Mouse (Mus musculus): ENCODE results near the gene Skap2.

Gene Skap2

DNA sequence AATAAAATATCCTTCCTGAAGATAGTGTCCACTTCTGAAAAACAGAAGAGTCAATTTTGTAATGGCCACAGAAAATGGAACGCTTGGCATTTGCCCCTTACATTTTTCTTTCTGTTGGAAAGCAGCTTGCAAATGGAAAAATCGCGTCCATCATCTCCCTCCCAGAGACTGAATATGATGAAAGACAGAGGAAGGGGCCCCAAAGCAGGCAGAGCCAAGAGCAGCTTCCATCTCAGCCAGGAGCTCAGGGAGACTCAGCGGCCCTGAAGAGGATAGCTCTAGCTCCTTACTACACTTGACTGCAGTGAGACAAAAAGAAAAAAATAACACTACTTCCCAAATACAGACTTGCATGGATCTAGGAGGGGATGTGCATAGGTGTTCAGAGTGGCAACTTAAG is 122.5 kb downstream of the Skap2 start:
- DNase-seq (ENCODE audit: low spot score): no peak

DNA sequence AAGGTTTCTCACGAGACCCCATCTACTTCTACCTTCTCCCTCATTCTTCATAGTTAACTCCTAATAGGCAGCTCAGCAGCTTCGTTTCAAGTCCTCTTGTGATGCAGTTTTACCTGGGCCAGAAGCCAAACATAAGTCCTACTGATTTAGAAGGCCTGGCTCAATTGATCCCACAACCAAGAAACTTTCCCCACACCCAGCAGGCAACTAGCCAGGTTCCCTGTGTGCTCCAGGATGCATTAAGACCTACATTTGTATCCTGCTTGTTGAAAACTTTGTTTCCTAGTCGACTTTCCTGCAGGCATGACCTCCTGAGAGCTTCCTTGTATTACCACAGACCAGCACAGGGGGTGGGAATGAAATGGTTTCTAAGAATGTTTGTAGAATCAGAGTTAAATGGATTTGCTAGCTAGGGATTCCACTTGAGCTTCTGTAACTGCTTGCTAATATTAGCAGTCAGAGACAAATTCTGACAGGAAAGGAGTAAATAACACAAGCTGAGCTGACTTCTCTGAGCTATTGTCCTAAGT is 125.4 kb downstream of the Skap2 start:
- peak; percentile 42 for DNase-seq (ENCODE audit: low spot score)

DNA sequence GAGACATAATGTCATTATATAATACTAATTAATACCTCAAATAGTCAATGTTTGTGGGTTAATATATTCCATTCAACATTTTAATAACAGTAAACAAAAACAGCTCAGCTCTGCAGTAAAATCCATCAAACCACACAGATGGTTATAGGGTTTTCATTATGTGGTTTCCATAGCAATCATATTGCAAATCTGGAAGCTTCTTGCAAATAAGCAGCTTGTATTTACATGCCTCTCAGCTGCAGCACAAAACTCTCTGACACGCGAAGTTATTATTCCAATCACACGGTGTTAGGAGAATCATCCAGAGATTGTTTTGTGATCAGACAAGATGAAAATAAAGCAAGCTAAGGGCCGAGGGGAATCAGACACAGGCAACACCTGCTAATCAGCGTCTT is 129.5 kb downstream of the Skap2 start:
- no peak for DNase-seq (ENCODE audit: low spot score)

DNA sequence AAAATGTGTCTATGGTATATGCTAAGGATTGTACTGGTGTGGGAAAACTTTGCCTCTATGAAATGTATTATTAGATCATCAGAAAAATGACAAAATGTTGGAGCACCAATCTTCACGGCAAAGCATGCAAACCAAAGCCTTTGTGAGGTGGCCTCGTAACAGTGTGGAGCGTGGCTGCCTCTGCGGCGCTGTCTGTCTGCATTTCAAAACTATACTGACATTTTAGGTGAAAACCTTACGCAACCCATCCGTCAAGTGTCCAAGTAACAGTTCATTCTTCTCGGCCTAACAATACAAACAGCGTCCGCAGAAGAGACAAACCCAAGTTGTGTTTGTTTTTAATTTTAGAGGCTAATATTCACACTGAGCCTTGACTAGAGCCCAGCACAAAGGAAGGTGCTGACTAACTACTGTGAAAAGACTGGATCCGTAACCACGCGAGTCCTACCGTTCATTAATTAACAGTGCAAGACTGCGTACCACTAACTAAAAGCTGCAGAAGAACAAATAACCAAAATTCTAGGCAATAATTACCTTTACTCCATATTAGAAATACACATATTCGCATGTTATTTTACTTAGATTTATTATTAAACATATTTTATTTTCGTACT is 130.0 kb downstream of the Skap2 start:
- DNase-seq (ENCODE audit: low spot score): no peak

DNA sequence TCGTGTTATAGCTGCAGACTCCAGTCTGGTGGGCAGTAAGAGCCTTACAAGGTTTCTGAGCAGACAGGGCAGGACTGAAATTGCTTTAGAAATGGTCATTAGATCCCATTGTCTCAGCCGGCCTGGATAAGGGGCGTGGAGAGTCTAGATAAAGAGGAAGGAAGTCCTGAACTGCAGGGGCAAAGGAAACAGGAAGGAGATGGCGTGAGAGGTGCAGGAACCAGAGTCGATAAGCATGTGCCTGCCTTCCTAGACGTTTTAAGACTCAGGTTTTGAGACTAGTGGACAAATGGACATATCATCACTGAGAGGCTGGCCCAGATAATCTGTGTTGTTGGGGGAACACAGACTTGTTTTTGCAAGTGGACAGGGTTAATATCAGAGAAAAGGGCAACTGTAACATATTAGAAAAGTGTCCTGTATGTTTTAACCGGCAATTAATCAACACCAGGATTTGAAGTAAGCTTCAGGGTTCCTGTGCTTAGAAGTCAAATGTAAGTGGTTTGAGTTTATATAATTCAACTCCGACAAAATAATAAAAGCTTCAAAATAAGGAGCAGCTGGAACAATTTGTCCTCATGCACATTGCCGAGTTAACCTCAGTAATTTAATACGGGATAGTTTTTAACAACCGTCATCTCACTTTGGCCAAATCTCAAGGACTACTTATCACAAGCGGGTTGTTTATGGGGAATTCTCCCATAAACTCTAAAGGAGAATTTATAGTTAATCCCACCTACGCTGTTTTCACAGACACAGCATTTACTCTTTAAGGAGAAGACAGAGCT is 131.0 kb downstream of the Skap2 start:
- DNase-seq (ENCODE audit: low spot score): no peak

DNA sequence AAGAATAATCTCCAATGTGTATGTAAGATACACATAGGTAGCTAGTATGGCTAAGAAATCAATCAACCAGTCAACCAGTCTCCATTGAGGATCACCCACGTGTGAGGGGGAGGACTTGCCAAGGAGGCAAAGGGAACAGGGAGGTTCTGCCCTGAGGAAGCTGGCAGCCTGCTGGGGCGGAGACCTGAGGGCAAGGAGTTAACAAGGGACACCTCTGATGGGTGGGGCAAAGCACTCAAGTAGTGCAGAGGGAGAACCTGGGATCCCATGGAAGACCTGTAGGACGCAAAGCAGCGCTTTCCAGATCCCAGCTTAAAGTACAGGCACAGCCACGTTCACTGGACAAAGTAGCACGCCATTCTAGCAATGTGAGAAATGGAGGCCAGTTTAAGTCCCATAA is 131.6 kb downstream of the Skap2 start:
- DNase-seq (ENCODE audit: low spot score): peak; percentile 17

DNA sequence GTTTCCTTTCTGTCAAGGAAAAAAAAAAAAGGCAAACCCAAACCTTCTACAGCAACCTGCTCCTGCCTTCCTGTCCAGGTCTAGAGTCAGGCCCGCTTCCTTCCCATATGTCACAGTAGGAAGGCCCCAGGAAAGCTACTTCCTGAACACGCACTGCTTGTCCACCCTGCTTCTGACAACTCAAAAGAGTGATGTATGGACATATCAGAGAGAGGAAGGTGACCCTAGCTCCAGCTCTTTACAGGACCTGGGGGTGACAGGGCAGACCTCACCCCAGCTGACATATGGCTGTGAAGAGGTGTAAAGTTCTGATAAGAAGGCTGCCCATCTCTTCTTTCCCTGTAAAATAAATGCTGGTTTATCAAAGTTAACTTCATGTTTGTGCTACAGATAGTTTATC is 133.8 kb downstream of the Skap2 start:
- no peak for DNase-seq (ENCODE audit: low spot score)

DNA sequence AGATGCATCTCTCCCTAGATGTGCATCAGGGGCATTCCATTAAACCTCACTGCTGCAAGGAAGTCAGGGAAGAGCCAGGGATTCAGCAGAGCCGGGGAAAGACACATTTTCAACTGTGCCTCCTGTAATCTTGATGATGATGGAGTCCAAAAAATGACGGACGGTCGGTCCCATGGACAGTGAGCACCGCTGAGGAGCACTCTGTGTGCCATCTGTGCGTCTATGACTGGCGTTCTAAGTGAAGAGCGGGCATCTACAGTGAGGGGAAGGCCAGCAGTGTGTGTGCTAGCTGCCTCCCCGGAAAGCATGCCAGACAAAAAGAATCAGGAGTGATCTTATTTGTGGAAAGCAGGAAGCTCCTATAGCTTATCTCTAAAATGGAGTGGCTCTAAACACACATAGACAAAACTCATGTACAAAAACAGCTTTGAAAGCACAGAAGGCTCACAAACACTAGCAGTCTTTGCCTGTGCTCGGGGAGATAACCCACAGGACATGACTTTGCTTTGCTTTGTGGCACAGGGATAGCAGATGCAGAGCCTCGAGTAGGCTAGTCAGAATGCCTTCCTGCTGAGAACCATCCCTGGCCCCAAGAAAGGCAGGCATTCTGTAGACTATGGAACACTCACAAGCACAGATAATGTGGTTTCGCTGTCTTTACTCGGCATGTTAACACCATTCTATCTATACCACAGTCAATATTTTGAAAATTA is 135.4 kb downstream of the Skap2 start:
- no peak for DNase-seq (ENCODE audit: low spot score)

DNA sequence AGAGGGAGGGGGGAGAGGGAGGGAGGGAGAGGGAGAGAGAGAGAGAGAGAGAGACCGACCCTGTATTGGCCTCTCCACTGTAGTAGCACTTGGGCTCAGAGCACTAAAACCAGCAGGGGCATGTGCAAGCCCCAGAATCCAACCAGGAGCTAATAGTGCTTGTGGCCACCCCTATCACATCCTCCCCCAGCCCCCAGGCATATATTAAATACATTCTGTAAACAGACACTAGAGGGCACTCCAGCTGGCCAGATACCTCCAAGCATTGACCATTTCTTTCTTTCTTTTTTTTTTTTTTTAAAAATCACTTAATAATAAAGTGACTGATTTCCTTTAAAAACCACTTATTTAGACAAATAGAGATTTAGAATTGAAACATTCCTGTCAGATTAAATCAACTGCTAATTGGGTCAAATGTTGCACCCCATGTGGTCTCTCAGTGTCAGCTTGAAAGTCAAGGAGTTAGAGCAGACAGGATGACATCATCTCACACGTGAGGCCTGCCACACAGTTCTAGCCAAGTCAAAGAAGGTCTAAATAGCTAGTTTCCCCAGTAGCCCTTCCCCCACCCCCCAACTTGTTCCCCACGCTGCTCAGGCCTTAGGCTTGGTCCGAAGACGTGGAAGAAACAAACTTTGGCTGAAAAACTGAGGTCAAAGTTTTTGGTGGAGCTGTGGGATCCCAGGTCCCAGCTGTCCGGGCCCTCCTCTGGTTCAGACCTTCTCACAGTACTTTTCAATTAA is 136.3 kb downstream of the Skap2 start:
- DNase-seq (ENCODE audit: low spot score): peak; percentile 79

DNA sequence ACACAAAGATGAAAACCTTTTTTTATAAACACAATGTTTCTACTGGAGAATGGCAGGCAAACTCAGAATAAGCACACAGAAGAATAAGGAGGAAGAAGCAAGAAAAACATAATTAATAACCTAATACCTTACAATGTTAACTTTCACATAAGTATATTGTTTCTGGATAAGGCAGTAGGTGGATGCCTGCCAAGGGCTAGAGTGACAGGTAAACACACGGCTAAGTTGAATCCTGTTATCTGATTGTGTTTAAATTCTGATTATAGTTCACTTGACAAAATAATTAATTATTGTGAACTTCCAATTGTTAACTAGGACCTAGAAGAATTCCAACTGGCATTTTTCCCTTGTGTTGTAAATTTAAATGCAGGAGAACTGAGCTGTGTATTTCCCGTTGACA is 138.3 kb downstream of the Skap2 start:
- no peak for DNase-seq (ENCODE audit: low spot score)

DNA sequence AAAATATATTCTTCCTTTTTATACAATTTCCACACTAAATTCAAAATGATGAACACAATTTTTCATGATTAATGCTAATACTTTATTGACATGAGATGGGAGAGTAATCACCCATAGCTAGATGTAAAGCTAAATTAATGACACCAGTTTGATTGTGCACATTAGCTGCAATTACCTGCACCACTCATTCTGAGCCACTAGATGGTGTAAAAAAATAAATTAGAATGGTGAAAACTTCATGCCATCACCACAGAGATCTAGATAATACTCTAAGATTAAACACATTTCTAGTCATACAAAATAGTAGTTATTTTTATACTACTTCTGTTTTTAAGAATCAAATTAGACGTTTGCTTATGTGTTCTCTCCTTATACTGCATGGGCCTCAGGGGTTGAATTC is 141.2 kb downstream of the Skap2 start:
- DNase-seq (ENCODE audit: low spot score): peak; percentile 63

DNA sequence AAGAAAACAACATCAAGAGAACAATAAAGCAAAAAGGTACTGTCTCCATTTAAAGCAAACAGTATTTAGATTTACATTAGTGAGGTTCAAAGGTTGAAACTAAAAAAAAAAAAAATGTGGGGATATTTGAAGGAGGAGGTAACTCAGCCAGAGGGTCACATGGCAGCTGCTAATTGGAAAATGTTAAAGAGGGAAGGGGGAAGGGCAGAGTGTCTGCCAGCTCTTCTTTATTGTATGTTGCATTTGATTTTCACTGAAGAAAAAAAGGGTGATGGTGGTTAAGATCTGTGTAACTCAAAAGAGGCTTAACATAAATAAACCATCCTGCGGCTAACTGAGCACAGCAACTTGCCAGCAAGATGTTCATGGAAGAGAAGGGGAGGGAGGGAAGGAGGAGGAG is 142.1 kb downstream of the Skap2 start:
- no peak for DNase-seq (ENCODE audit: low spot score)

DNA sequence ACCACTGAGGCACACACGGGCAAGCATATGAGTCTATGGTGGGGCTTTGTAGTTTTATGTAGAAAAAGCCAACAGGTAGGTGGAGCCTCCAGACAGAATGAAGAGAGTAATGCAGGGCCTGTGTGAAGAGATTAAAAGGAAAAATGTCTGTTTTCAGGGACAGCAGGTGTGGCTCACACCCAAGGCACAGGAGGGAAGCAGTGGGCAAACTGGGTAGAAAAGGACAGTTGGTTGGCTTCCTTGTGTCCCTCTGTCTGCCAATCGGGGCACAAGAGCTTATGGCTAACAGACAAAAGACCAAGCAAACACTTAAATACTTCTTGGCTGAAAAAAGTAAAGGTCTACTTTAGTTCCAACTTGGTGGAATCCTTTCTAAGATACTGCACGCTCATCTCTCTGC is 145.8 kb downstream of the Skap2 start:
- DNase-seq (ENCODE audit: low spot score): no peak

DNA sequence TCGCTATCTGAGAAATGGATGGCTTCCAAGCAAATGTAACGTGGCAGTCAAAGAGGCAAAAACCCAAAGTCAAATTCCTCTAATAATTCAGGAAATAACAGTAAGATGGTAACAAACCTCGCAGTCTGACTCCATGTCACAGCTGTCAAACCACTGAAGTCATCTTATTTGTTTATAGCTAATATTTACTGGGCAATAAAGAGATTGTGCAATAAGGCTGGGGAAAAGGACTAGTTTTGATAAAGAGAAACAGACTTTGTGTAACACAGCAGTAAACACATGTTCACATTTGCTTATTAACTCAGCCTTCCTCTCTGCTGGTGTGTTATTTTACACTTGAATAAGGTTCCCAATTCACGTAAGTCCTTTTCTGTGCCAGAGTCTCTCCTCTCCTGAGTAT is 148.8 kb downstream of the Skap2 start:
- no peak for DNase-seq (ENCODE audit: low spot score)

DNA sequence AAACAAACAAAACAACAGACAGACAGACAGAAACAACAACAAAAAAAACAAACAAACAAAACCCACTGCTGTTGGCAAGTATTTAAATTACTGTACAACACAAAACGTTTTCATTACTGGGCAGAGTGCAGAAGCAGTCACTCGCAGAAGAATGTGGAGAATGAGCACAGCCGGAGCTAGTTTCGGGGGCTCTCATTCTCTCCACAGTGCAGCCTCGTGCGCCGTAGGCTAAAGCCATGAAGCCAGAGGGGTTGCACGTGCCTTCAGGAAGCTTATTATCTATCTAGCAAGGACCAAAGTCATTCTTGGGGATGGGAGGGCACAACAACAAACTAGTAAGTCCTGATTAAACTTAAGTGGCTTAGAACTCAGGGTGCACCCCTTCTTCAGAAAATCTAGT is 152.0 kb downstream of the Skap2 start:
- no peak for DNase-seq (ENCODE audit: low spot score)

DNA sequence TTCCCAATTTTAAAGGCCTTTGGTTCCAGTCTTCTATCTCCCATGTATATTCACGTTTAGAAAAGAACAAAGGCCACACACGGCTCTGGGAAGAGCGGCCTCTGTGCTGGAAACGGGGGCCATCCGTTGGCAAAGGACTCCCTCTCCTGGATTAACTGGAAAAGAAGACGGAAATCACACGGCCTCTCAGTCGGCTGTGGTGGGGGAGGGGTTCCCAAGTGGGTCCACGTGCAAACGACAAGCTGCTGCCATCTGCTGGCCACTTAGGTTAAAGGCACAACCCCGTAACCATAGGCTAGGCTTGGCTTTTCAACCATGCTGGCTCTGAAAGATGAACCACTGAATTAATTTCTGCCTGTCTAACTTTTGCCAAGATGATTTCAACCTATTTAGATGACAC is 154.5 kb downstream of the Skap2 start:
- peak; percentile 98 for DNase-seq (ENCODE audit: low spot score)

DNA sequence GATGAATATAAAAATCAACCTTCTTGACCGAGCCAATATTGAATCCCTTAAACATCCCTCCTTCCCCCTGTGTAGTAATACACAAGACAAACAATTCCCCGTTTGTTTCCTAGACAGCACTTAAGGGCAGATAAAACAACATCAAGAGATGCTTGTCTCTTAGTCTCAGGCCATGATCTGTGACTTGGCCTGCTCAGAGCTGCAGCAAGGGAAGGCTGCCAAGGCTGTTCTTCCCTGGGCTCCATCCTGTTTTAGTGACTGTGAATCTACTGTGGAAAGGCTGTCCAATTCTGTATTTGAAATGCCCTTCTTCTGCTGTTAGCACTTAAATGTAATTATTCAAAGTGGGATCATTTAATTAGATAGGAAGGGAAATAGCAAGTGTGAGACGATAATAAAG is 159.1 kb downstream of the Skap2 start:
- no peak for DNase-seq (ENCODE audit: low spot score)

DNA sequence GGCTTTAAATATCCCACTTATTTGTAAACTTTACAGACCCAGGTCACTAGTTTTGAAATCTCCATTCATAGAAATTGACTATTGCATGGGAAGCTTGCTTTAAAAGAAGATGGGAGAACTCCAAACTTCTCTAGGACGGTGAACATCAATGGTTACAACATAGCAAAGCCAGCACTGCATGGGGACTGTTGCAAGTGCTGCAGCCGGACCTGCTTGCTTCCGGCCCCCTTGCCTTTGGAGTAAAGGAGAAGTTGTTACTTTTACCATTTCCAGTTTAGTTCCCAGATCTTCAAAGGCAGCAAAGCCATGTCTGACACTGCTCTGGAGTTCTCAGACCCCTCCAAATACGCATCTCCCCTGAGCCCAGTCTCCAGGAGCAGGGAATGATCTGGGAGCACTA is 159.7 kb downstream of the Skap2 start:
- no peak for DNase-seq (ENCODE audit: low spot score)

DNA sequence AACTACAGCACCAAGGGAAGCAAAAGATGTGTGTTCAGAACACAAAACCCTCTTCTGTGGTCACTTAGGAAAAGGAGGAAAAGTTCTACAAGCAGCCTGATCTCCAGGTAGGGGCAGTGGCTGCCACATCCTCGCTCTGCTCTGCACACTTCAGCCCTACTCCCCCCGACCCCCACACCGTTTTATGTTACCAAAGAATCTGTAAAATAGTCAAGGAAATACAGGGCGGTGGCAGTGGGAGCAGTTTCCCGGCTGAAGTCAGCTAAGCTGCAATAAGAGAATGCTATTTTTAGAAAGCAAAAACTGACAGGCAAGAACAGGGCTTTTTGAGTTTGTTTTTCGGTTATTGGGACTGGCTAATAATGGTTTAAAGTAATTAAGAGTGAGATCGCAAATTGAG is 160.8 kb downstream of the Skap2 start:
- no peak for DNase-seq (ENCODE audit: low spot score)

DNA sequence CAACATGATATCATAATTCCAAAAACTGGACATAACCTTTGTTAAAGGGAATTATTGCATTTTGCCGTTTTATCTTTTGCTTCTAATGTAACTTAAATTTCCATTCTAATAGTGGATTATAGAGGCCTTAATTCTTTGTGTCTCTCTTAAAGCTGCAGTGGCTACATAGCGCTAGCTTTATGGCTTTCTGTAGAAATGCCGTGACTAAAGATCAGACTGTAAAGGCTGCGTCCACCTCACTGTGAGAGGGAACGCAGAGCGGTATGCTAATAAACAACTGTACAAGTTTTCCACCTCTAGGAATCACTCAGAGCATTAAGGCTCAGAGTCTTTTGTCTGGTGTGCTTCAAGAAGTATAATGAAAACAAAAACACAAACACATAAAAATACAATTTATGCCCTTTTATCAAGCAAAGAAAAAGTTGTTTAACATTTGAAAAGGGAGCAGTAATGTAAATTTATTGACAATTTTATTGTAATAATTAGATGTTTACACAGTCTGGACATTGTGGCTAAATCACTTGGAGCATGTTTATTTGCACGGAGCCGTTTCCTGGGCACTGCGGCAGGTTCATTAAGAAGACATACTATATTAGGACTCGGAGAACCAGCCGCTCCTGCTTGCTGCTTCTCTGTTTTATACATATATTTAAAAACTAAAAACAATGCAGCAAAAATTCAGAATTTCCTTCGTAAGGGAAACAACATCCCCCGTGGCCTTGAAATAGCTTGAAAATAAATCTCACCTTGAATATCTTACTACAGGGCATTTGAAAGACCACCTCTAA is 162.1 kb downstream of the Skap2 start:
- DNase-seq (ENCODE audit: low spot score): no peak

DNA sequence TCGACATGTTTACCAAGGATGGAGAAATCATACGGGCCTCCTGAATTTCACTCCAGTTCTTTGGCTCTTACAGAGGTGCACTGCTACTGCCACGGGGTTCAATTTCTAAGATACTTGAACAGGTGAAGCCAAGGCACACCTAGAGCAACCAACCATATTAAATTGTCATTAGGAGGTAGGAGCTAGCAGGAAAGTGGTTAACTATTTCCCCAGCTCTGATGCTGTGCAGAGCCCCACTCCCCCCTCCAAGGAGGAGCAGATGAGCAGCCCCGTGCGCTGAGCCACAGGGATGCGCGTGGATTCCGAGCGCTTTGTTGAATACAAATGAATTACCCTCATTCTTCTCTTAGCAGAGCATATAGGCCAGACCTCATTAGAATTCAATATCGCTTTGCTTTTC is 162.8 kb downstream of the Skap2 start:
- no peak for DNase-seq (ENCODE audit: low spot score)

DNA sequence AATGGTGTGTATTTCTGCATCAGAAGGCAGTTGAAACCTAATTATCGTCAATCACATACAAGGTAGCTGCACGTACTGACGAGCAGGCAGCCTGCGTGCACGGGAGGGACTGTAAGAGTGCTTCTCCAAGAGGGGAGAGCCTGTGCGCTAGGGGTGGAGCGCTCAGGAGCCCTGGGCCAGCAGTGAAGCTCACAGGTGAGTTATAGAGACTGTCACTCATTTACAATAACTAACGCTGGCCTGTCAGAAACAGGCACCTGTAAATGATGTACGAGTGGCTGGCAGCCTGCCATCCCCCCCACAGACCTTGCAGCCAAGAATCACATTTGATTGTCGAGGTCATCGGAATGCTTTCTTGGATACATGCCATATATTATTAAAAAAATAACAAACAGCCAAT is 168.2 kb downstream of the Skap2 start:
- no peak for DNase-seq (ENCODE audit: low spot score)

All from adipocyte (in vitro differentiated cells).